Mouse (Mus musculus) layer of hippocampus, adult 18-20 months (tissue): ENCODE data around the gene Ergic1. TPM values are rescaled to one million over a fixed set of nuclear protein-coding genes. Genes with fewer than 3 reads are reported as not detected.

Experiments
- DNase-seq, 2 experiments: peaks; one replicate each; pipeline ENCODE4 v3.0.0; 2022; ENCODE audit warnings: low spot score in 2 of 2
- total RNA-seq, 2 experiments: library from RNA; stranded (reverse); gene quantifications; 2 replicates each; pipeline ENCODE4 v1.2.3; 2021

Gene Ergic1
- total RNA-seq, 2 experiments from 2014 or later, result 120 to 129 TPM

GRCm38 (mm10) chr17:26574701-26575100 is 13.4 kb downstream of the Ergic1 start:
- DNase-seq, result no peak

- peak in 1 of 2 experiments; percentile 44 for DNase-seq
Observed at GRCm38 (mm10) chr17:26575786-26576690, 14.7 kb downstream of the Ergic1 start.

GRCm38 (mm10) chr17:26576833-26577232 is 15.5 kb downstream of the Ergic1 start:
- no peak for DNase-seq

GRCm38 (mm10) chr17:26577309-26577708 is 16.0 kb downstream of the Ergic1 start:
- DNase-seq, result no peak

- DNase-seq, result no peak
Observed at GRCm38 (mm10) chr17:26578162-26578561, 16.9 kb downstream of the Ergic1 start.

GRCm38 (mm10) chr17:26578771-26579170 is 17.5 kb downstream of the Ergic1 start:
- DNase-seq, result no peak

- no peak for DNase-seq
Observed at GRCm38 (mm10) chr17:26579396-26579795, 18.1 kb downstream of the Ergic1 start.

- DNase-seq, result no peak
Observed at GRCm38 (mm10) chr17:26580873-26581401, 19.6 kb downstream of the Ergic1 start.

GRCm38 (mm10) chr17:26582297-26582696 is 21.0 kb downstream of the Ergic1 start:
- DNase-seq, result peak in 1 of 2 experiments; percentile 40

GRCm38 (mm10) chr17:26583056-26583455 is 21.8 kb downstream of the Ergic1 start:
- no peak for DNase-seq

GRCm38 (mm10) chr17:26583606-26584005 is 22.3 kb downstream of the Ergic1 start:
- DNase-seq, result no peak

GRCm38 (mm10) chr17:26584063-26584462 is 22.8 kb downstream of the Ergic1 start:
- no peak for DNase-seq

GRCm38 (mm10) chr17:26584558-26585136 is 23.4 kb downstream of the Ergic1 start:
- no peak for DNase-seq

GRCm38 (mm10) chr17:26587961-26588487 is 26.7 kb downstream of the Ergic1 start:
- no peak for DNase-seq

- peak in 1 of 2 experiments; percentile 49 for DNase-seq
Observed at GRCm38 (mm10) chr17:26592510-26592909, 31.2 kb downstream of the Ergic1 start.

- no peak for DNase-seq
Observed at GRCm38 (mm10) chr17:26593199-26593598, 31.9 kb downstream of the Ergic1 start.

GRCm38 (mm10) chr17:26594171-26594570 is 32.9 kb downstream of the Ergic1 start:
- DNase-seq, result no peak

- no peak for DNase-seq
Observed at GRCm38 (mm10) chr17:26594958-26595357, 33.7 kb downstream of the Ergic1 start.

- DNase-seq, result no peak
Observed at GRCm38 (mm10) chr17:26595448-26596167, 34.3 kb downstream of the Ergic1 start.

GRCm38 (mm10) chr17:26596168-26596658 is 34.9 kb downstream of the Ergic1 start:
- DNase-seq, result no peak

- no peak for DNase-seq
Observed at GRCm38 (mm10) chr17:26596856-26597481, 35.7 kb downstream of the Ergic1 start.
